Mouse (Mus musculus): ENCODE results near the gene Necap2. TPM values are rescaled to one million over a fixed set of nuclear protein-coding genes. Genes with fewer than 3 reads are reported as not detected.

Gene Necap2
- polyA plus RNA-seq, 1 experiment from 2014 or later, result 76.7 TPM

- ATAC-seq (ENCODE audit: insufficient number of reproducible peaks, insufficient read depth, low FRiP score, low TSS enrichment, low read depth), result no peak
- WGBS, result 87% methylated on average over 9 of the region's 9 CpGs
Measured at GRCm38 (mm10) chr4:141101291-141101690, 23.1 kb upstream of the Necap2 start.

GRCm38 (mm10) chr4:141099956-141100355 lies 21.8 kb upstream of the Necap2 start:
- no peaks in the 10 kb centered on the region for H3K27me3 ChIP-seq
- no peaks in the 10 kb centered on the region for H3K9me3 ChIP-seq
- H3K4me1 ChIP-seq, result peaks cover 3% of the 10 kb centered on the region; the same call in 1 of the 2 replicates
- H3K4me3 ChIP-seq, result no peak overlapping the region
- ATAC-seq (ENCODE audit: insufficient number of reproducible peaks, insufficient read depth, low FRiP score, low TSS enrichment, low read depth), result no peak
- no peak overlapping the region for H3K27ac ChIP-seq
- H3K9ac ChIP-seq, result no peak overlapping the region
- no peaks in the 10 kb centered on the region for H3K36me3 ChIP-seq
- 72% methylated on average over 5 of the region's 5 CpGs for WGBS
- H3K4me2 ChIP-seq, result no peak overlapping the region

More at GRCm38 (mm10) chr4:141101291-141101690, 23.1 kb upstream of the Necap2 start:
- no peaks in the 10 kb centered on the region for H3K36me3 ChIP-seq
- H3K27ac ChIP-seq, result no peak overlapping the region
- H3K4me3 ChIP-seq, result no peak overlapping the region
- H3K9me3 ChIP-seq, result no peaks in the 10 kb centered on the region
- no peaks in the 10 kb centered on the region for H3K27me3 ChIP-seq
- no peak overlapping the region for H3K4me2 ChIP-seq
- H3K4me1 ChIP-seq, result peaks cover 3% of the 10 kb centered on the region; the same call in 1 of the 2 replicates
- no peak overlapping the region for H3K9ac ChIP-seq

GRCm38 (mm10) chr4:141098935-141099334 lies 20.8 kb upstream of the Necap2 start:
- 66% methylated on average over 4 of the region's 4 CpGs for WGBS
- Histone ChIP-seq H3K4me2 (no peak overlapping the region), H3K4me3 (no peak overlapping the region), H3K9me3 (no peaks in the 10 kb centered on the region), H3K4me1 (peaks cover 3% of the 10 kb centered on the region; the same call in 1 of the 2 replicates), H3K27me3 (no peaks in the 10 kb centered on the region), H3K9ac (no peak overlapping the region), H3K27ac (no peak overlapping the region), H3K36me3 (no peaks in the 10 kb centered on the region)
- no peak for ATAC-seq (ENCODE audit: insufficient number of reproducible peaks, insufficient read depth, low FRiP score, low TSS enrichment, low read depth)

- no peak overlapping the region for H3K4me2 ChIP-seq
- no peak overlapping the region for H3K9ac ChIP-seq
- no peak for ATAC-seq (ENCODE audit: insufficient number of reproducible peaks, insufficient read depth, low FRiP score, low TSS enrichment, low read depth)
- H3K4me1 ChIP-seq, result peaks cover 3% of the 10 kb centered on the region; the same call in 1 of the 2 replicates
- no peaks in the 10 kb centered on the region for H3K27me3 ChIP-seq
- H3K36me3 ChIP-seq, result no peaks in the 10 kb centered on the region
- no peaks in the 10 kb centered on the region for H3K9me3 ChIP-seq
- no peak overlapping the region for H3K27ac ChIP-seq
- WGBS, result 16% methylated on average over 9 of the region's 9 CpGs
- no peak overlapping the region for H3K4me3 ChIP-seq
Measured at GRCm38 (mm10) chr4:141096710-141097109, 18.6 kb upstream of the Necap2 start.

DNA sequence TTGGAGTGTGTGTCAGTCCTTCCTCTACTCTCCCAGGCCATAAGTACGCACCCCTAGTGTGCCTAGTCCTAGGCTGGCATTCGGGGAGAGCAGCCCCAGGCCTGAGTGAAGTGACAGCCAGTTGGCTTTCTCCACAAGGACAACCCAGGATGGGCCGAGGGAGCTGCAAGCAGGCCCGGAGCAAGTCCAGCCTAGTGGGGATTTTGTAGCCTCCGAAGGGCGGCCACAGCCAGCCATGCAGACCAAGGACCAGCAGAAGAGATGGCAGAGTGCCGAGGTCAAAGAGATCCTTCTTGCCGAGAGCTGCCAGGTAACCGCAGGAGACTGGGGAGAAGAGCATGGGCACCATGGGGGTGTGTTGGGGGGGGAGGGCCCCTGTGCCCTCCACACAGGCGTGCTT lies 16.9 kb upstream of the Necap2 start:
- Histone ChIP-seq H3K4me1 (peaks cover 3% of the 10 kb centered on the region; the same call in 1 of the 2 replicates), H3K9me3 (no peaks in the 10 kb centered on the region), H3K27ac (no peak overlapping the region), H3K4me2 (no peak overlapping the region), H3K4me3 (no peak overlapping the region), H3K9ac (no peak overlapping the region), H3K27me3 (no peaks in the 10 kb centered on the region), H3K36me3 (no peaks in the 10 kb centered on the region)
- 77% methylated on average over 10 of the region's 10 CpGs for WGBS
- ATAC-seq (ENCODE audit: insufficient number of reproducible peaks, insufficient read depth, low FRiP score, low TSS enrichment, low read depth), result peak; percentile 29; the same call in 1 of the 2 replicates

DNA sequence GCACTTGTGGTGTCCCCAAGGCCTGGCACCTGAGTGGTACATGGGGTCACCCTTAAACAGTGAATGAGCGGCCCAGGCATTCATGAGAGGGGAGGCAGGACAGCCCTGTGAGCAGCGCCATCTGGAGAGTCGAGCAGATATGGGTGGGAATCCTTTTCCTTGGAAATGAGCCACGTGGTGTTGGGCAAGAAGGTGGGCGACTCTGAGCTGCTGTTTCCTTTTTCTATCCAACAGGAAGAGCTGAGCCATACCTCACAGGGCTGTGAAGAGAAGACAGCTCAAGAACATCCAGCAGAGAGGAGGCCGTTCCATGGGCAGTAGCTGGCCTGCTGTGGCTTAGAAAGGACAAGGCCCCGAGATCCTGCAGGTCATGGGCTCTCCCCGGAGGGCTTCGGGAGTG lies 10.6 kb upstream of the Necap2 start:
- Histone ChIP-seq H3K4me2 (no peak overlapping the region), H3K4me3 (no peak overlapping the region), H3K27ac (no peak overlapping the region), H3K36me3 (no peaks in the 10 kb centered on the region), H3K27me3 (no peaks in the 10 kb centered on the region), H3K4me1 (no peaks in the 10 kb centered on the region), H3K9me3 (no peaks in the 10 kb centered on the region), H3K9ac (no peak overlapping the region)
- 63% methylated on average over 9 of the region's 9 CpGs for WGBS
- no peak for ATAC-seq (ENCODE audit: insufficient number of reproducible peaks, insufficient read depth, low FRiP score, low TSS enrichment, low read depth)

DNA sequence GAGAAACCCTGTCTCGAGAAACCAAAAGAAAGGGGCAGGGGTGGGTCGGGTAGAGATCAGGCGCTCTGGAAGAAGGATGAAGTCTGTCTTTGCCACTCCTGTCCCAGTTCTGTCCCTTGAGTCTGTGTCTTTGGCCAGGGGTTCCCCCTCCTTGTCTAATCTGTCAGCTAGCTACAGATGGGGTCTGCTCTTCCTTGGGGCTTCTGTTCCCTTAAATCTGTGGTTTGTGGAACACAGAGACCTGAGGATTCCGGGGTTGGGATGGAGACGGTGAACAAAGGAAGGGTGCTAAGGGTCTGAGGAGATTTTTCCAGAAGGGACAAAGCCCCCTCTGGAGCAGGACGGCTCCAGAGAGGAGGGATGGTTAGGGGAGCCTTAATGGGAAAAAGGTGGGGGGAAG lies 9.9 kb upstream of the Necap2 start, which contains the start of gene Spata21:
Gene Spata21, plus strand, starts transcription at position 301 of the 400 bp plus-strand sequence.
- Histone ChIP-seq H3K27ac (no peak within 1 kb of the TSS), H3K9ac (peak within 1 kb of the TSS; percentile 44; the same call in 1 of the 2 replicates), H3K27me3 (no peaks in the 10 kb centered on the region), H3K4me2 (no peak within 1 kb of the TSS), H3K4me1 (no peaks in the 10 kb centered on the region), H3K36me3 (no peaks in the 10 kb centered on the region), H3K4me3 (no peak within 1 kb of the TSS), H3K9me3 (no peaks in the 10 kb centered on the region)
- WGBS, result 59% methylated on average over 6 of the region's 6 CpGs
- ATAC-seq (ENCODE audit: insufficient number of reproducible peaks, insufficient read depth, low FRiP score, low TSS enrichment, low read depth), result no peak

DNA sequence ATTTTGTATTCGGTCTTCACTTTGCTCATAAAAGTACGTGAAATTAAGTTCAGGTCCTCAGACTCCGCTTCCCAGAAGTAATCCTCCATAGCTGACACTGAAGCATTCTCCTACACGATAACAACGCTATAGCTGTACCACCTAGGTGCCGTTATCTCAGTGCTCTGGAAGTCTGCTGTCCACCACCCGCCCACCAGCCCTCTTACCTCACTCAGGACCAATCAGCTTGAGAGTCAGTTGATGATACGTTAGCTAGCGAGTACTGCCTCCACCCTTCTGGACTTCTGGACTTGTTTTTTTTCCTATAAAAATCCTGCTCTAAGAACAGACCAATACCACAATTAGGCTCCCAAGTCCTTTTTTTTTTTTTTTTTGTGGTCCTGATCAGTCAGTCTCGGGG lies 8.7 kb upstream of the Necap2 start:
- Histone ChIP-seq H3K4me2 (no peak overlapping the region), H3K27ac (no peak overlapping the region), H3K4me1 (no peaks in the 10 kb centered on the region), H3K9me3 (no peaks in the 10 kb centered on the region), H3K27me3 (no peaks in the 10 kb centered on the region), H3K4me3 (no peak overlapping the region), H3K9ac (no peak overlapping the region), H3K36me3 (no peaks in the 10 kb centered on the region)
- no peak for ATAC-seq (ENCODE audit: insufficient number of reproducible peaks, insufficient read depth, low FRiP score, low TSS enrichment, low read depth)
- 78% methylated on average over 10 of the region's 10 CpGs for WGBS

DNA sequence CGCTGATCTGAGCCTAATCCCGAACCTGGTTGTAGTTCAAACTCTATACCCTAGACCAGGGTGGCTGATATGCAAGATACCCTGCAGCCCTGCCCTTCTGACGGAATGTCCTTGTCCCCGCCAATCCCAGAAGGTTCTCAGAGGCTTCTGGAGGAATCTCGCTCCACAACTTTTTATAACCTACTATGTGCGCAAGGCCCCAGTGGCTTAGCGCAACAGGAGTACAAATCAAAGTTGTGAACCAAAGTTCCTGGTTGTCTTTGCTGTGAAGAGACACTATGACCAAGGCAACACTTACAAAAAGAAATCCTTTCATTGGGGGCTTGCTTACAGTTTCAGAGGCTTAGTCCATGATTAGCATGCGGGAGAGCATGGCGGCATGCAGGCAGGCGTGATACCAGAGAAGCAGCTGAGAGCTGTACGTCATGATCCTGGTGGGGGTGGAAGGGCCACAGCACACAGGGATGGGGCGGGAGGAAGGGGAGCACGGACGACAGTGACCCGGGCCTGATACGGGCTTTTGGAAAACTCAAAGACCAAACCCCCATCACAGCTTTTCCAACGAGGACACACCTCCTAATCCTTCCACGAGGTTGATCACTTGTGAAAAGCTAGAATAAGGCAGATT lies 467 bp upstream of the Necap2 start:
- H3K27ac ChIP-seq, result no peak overlapping the region
- ATAC-seq (ENCODE audit: insufficient number of reproducible peaks, insufficient read depth, low FRiP score, low TSS enrichment, low read depth), result no peak

DNA sequence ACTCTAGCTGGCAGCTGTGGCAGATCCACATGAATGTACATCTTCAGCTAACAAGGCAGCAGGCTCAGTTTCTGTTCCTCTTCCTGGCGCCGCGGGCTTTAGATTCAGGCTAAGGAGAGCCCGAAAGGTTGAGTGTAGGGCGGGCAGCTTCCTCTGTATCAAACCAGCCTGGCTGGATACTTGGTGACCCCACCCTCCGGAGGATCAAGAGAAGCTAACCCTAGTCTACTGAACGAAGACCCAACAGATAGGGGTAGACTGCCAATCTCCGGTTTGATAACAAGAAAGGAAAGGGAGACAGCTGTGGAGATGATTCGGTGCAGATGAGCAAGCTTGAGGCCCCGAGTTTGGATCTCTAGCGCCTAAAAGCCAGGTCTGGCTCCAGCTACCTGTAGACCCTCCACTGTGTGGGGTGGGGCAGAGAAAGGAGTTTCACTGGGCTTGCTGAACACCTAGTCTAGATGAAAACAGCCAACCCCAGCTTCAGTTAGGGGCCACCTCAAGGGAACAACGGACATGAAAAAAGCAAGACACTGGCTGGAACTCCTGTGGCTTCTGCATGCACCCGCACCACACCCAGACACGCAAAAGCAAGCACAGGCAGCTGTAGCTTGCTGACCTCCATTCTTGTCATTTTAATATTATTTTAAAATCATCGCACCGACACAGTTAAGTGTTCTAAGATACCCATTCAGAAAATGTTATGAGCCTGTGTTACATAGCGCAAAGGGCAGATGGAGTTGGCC lies 1.2 kb downstream of the Necap2 start:
- no peak for ATAC-seq (ENCODE audit: insufficient number of reproducible peaks, insufficient read depth, low FRiP score, low TSS enrichment, low read depth)
- H3K27me3 ChIP-seq, result no peaks in the 10 kb centered on the region
- H3K9me3 ChIP-seq, result no peaks in the 10 kb centered on the region
- peak overlapping the region; percentile 98 for H3K4me3 ChIP-seq
- H3K9ac ChIP-seq, result peak overlapping the region; percentile 93
- peaks cover 17% of the 10 kb centered on the region for H3K4me1 ChIP-seq
- H3K4me2 ChIP-seq, result peak overlapping the region; percentile 97
- no peak overlapping the region for H3K27ac ChIP-seq
- H3K36me3 ChIP-seq, result peaks cover 30% of the 10 kb centered on the region
- WGBS, result 81% methylated on average over 17 of the region's 17 CpGs

More for the DNA sequence above, 467 bp upstream of the Necap2 start:
- H3K4me2 ChIP-seq, result 0 out of 2 replicates have a peak overlapping the region, but pooled peaks have one; percentile 9
- no peaks in the 10 kb centered on the region for H3K27me3 ChIP-seq
- H3K9ac ChIP-seq, result no peak overlapping the region
- H3K36me3 ChIP-seq, result peaks cover 13% of the 10 kb centered on the region
- H3K9me3 ChIP-seq, result no peaks in the 10 kb centered on the region
- H3K4me3 ChIP-seq, result peak overlapping the region; percentile 98
- WGBS, result 74% methylated on average over 18 of the region's 18 CpGs
- peaks cover 17% of the 10 kb centered on the region for H3K4me1 ChIP-seq

- H3K9ac ChIP-seq, result no peak overlapping the region
- no peak for ATAC-seq (ENCODE audit: insufficient number of reproducible peaks, insufficient read depth, low FRiP score, low TSS enrichment, low read depth)
- H3K4me3 ChIP-seq, result no peak overlapping the region
- H3K4me2 ChIP-seq, result no peak overlapping the region
- no peak overlapping the region for H3K27ac ChIP-seq
- peaks cover 58% of the 10 kb centered on the region for H3K36me3 ChIP-seq
- H3K9me3 ChIP-seq, result no peaks in the 10 kb centered on the region
- WGBS, result 94% methylated on average over 4 of the region's 4 CpGs
- peaks cover 17% of the 10 kb centered on the region for H3K4me1 ChIP-seq
- H3K27me3 ChIP-seq, result no peaks in the 10 kb centered on the region
Measured at GRCm38 (mm10) chr4:141074109-141074508, 4.0 kb downstream of the Necap2 start.

DNA sequence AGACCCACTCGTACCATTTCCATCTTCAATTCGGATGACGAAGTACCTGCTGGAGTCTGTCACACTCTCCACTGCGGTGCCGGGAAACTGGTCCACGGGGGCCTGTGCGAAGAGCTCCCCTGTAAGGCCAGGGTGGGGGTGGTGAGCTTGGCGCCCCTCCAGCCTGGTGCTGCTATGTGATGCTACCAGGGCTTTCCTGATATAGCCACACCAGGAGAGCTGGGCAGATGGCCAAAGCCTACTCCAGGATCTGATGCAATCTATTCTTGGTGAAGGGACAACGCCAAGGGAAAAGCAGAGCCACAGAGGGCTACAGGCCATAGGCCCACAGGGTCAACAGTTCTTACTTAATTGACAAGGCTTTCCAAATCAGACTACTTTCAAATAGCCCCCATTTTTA lies 4.5 kb downstream of the Necap2 start:
- no peak for ATAC-seq (ENCODE audit: insufficient number of reproducible peaks, insufficient read depth, low FRiP score, low TSS enrichment, low read depth)
- Histone ChIP-seq H3K36me3 (peaks cover 62% of the 10 kb centered on the region), H3K4me2 (no peak overlapping the region), H3K27me3 (no peaks in the 10 kb centered on the region), H3K4me3 (no peak overlapping the region), H3K4me1 (peaks cover 17% of the 10 kb centered on the region), H3K27ac (no peak overlapping the region), H3K9me3 (no peaks in the 10 kb centered on the region), H3K9ac (no peak overlapping the region)
- 89% methylated on average over 9 of the region's 9 CpGs for WGBS
